Mouse (Mus musculus) neural tube, embryonic 13.5 days (tissue): Measurements from ENCODE around the gene Gm8127. TPM values are rescaled to one million over a fixed set of nuclear protein-coding genes. Genes with fewer than 3 reads are reported as not detected.
"Not testable (repeated sequence)": the region's sequence is repeated elsewhere in the genome, so short reads cannot be mapped to it uniquely, and the experiment has no call there.

Experiments used
- ATAC-seq: fragments of 200-750 bp; cut with Nextera tagmentation; 2 replicates; pipeline ENCODE4 v1.8.0; 2017; ENCODE audit warnings: low read depth, mild to moderate bottlenecking, moderate TSS enrichment, moderate library complexity
- H3K27ac ChIP-seq: fragments of 300-500 bp; sonication (generic); replicated peaks from 2 replicates; pipeline ENCODE4 v1.5.1; 2015; ENCODE audit warnings: moderate library complexity, mild to moderate bottlenecking, inconsistent platforms
- H3K27me3 ChIP-seq: fragments of 300-500 bp; sonication (generic); 2 replicates; pipeline ENCODE4 v1.6.1; 2015; ENCODE audit warnings: mild to moderate bottlenecking, inconsistent platforms
- H3K36me3 ChIP-seq: fragments of 300-500 bp; sonication (generic); 2 replicates; pipeline ENCODE4 v1.6.1; 2015; ENCODE audit warnings: mild to moderate bottlenecking, inconsistent platforms
- H3K4me1 ChIP-seq: fragments of 300-500 bp; sonication (generic); replicated peaks from 2 replicates; pipeline ENCODE4 v1.6.1; 2015; ENCODE audit warnings: inconsistent platforms
- H3K4me2 ChIP-seq: fragments of 300-500 bp; sonication (generic); 2 replicates; pipeline ENCODE4 v1.6.1; 2015; ENCODE audit warnings: inconsistent platforms, mild to moderate bottlenecking, moderate library complexity
- H3K4me3 ChIP-seq: fragments of 300-500 bp; sonication (generic); 2 replicates; pipeline ENCODE4 v1.5.1; 2015; ENCODE audit warnings: mild to moderate bottlenecking, inconsistent platforms
- H3K9ac ChIP-seq: fragments of 300-500 bp; sonication (generic); 2 replicates; pipeline ENCODE4 v1.6.1; 2015; ENCODE audit warnings: moderate library complexity, mild to moderate bottlenecking, inconsistent platforms
- H3K9me3 ChIP-seq: fragments of 300-500 bp; sonication (generic); 2 replicates; pipeline ENCODE4 v1.6.1; 2016; ENCODE audit warnings: inconsistent platforms
- WGBS: fragments of 180-500 bp; shearing (Covaris S2); methylation state at CpG from one replicate; pipeline ENCODE4 v1.1.7; 2015; 5-methylcytosine and 5-hydroxymethylcytosine counted together
- polyA plus RNA-seq: library from polyadenylated mRNA; unstranded; fragments of >200 nt; fragmentation: Nextera tagmentation; extraction: Ambion mirVana; gene quantifications from 2 replicates; pipeline ENCODE4 v1.2.1, GENCODE M21; 2015

Gene Gm8127
- not detected in 2 replicates for polyA plus RNA-seq

GRCm38 (mm10) chr14:43293503-43293902, at the start of gene Gm8127:
Gene Gm8127, minus strand, starts transcription at chr14:43293832.
- not testable (repeated sequence) for ATAC-seq, H3K27me3 ChIP-seq, H3K4me2 ChIP-seq, H3K4me1 ChIP-seq, H3K9me3 ChIP-seq, H3K27ac ChIP-seq, H3K36me3 ChIP-seq, H3K9ac ChIP-seq, H3K4me3 ChIP-seq
- 83% methylated on average over 3 of the region's 3 CpGs for WGBS

DNA sequence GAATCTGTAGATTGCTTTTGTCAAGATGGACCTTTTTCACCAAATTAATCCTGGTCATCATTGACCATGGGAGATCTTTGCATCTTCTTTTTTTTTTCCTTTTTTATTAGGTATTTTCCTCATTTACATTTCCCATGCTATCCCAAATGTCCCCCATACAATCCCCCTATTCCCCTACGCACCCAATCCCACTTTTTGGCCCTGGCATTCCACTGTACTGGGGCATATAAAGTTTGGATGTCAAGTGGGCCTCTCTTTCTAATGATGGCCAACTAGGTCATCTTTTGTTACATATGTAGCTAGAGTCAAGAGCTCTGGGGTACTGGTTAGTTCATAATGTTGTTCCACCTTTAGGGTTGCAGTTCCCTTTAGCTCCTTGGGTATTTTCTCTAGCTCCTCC, 44.0 kb upstream of the Gm8127 start:
- not testable (repeated sequence) for H3K9ac ChIP-seq, H3K27ac ChIP-seq, H3K4me1 ChIP-seq, H3K36me3 ChIP-seq, H3K4me3 ChIP-seq, H3K9me3 ChIP-seq, H3K4me2 ChIP-seq, H3K27me3 ChIP-seq, ATAC-seq
- WGBS: 58% methylated on average over 1 of the region's 1 CpGs

- WGBS: 90% methylated on average over 11 of the region's 11 CpGs
- H3K27ac ChIP-seq, H3K9ac ChIP-seq, H3K27me3 ChIP-seq, H3K4me2 ChIP-seq, H3K4me1 ChIP-seq, H3K4me3 ChIP-seq, H3K36me3 ChIP-seq, ATAC-seq, H3K9me3 ChIP-seq: not testable (repeated sequence)
These were observed 37.8 kb upstream of the Gm8127 start for GRCm38 (mm10) chr14:43331362-43331880.

DNA sequence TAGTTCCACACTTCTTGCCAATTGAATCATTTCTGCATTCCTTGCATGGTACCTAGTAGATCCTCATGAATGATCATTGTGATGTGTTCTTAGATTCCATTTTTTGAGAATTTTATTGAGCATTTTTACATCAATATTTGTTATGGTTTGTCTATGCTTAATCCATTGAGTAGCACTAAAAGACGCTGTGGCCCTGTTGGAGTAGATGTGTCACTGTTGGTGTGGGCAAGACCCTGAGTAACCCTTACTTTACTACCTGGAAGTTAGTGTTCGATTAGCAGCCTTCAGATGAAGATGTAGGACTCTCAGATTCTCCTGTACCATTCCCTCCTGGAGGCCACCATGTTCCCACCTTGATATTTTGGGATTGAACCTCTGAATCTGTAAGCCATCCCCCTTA, 35.0 kb upstream of the Gm8127 start:
- 79% methylated on average over 2 of the region's 2 CpGs for WGBS
- H3K27ac ChIP-seq, ATAC-seq: not testable (repeated sequence)

GRCm38 (mm10) chr14:43319516-43319915, 25.9 kb upstream of the Gm8127 start:
- H3K27me3 ChIP-seq, ATAC-seq: not testable (repeated sequence)

More for the DNA sequence above, 35.0 kb upstream of the Gm8127 start:
- H3K4me2 ChIP-seq, H3K27me3 ChIP-seq, H3K36me3 ChIP-seq, H3K9me3 ChIP-seq, H3K9ac ChIP-seq, H3K4me1 ChIP-seq, H3K4me3 ChIP-seq: not testable (repeated sequence)

GRCm38 (mm10) chr14:43278681-43279080, 15.0 kb downstream of the Gm8127 start:
- not testable (repeated sequence) for H3K9me3 ChIP-seq, H3K4me1 ChIP-seq, H3K9ac ChIP-seq, H3K4me3 ChIP-seq, H3K27ac ChIP-seq, H3K36me3 ChIP-seq, H3K27me3 ChIP-seq, ATAC-seq, H3K4me2 ChIP-seq
- 87% methylated on average over 3 of the region's 3 CpGs for WGBS

More at GRCm38 (mm10) chr14:43319516-43319915, 25.9 kb upstream of the Gm8127 start:
- not testable (repeated sequence) for H3K4me3 ChIP-seq, H3K9me3 ChIP-seq, H3K36me3 ChIP-seq, H3K27ac ChIP-seq, H3K4me2 ChIP-seq, H3K9ac ChIP-seq, H3K4me1 ChIP-seq

- not testable (repeated sequence) for H3K27ac ChIP-seq, H3K9me3 ChIP-seq, H3K9ac ChIP-seq, H3K27me3 ChIP-seq, H3K4me3 ChIP-seq, ATAC-seq, H3K4me1 ChIP-seq, H3K4me2 ChIP-seq, H3K36me3 ChIP-seq
- WGBS: 71% methylated on average over 4 of the region's 4 CpGs
These were observed 15.5 kb downstream of the Gm8127 start for GRCm38 (mm10) chr14:43278146-43278545.

GRCm38 (mm10) chr14:43277468-43277867, 16.2 kb downstream of the Gm8127 start:
- not testable (repeated sequence) for H3K4me1 ChIP-seq, H3K4me3 ChIP-seq, H3K27me3 ChIP-seq, H3K4me2 ChIP-seq, H3K9me3 ChIP-seq, H3K36me3 ChIP-seq, H3K9ac ChIP-seq, H3K27ac ChIP-seq, ATAC-seq
- WGBS: 78% methylated on average over 2 of the region's 2 CpGs

DNA sequence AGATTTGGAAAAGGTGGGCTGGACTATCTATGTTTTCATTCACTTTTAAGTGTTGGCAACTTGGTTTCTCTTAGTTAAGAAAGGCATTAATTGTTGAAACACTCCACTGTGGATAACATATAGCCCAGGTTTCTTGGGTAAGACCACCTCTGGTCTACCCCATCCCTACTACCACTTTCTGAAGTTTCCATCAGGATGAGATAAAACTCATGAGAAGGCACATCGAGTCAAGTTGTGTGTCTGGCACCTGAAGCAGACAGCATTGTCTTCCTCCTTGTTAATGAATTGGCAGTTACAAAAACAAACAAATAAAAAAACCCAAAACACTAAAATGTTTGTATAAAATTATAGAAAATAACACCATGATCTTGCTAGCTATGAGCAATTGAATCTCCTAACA, 17.9 kb downstream of the Gm8127 start:
- H3K36me3 ChIP-seq, H3K27ac ChIP-seq, H3K4me1 ChIP-seq, H3K9me3 ChIP-seq, H3K9ac ChIP-seq, ATAC-seq, H3K4me2 ChIP-seq, H3K27me3 ChIP-seq, H3K4me3 ChIP-seq: not testable (repeated sequence)
- WGBS: 85% methylated on average over 1 of the region's 1 CpGs

DNA sequence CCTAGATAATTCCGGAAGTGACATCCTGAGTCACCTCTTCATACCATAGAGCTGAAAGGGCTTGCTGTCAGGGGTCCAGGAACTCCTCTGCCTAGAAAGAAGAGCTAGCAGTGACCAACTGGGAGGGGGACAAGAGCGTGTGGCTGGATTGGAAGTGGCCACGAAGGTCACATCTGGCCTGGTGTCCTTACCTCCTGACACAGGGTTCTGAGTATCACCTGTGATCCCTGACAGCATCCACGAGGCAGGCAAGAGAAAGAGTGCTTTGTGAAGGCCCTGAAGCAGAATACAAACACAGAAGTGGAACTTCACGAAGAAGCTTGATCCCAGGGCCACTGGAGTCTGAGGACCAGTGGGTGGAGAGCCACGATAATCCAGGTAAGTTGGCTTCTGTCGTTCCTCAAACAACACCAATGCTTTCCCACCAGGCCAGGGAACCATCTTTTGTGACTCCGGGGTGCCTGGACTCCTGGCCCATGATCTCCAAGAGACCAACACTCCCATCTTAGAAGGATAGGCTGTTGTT, 18.6 kb downstream of the Gm8127 start, which contains the start of gene Gm9732:
Gene Gm9732, plus strand, starts transcription at position 51 of the 526 bp plus-strand sequence.
- not testable (repeated sequence) for H3K27ac ChIP-seq, H3K9ac ChIP-seq, ATAC-seq, H3K27me3 ChIP-seq, H3K4me1 ChIP-seq, H3K4me2 ChIP-seq, H3K9me3 ChIP-seq, H3K4me3 ChIP-seq, H3K36me3 ChIP-seq
- 85% methylated on average over 8 of the region's 8 CpGs for WGBS

GRCm38 (mm10) chr14:43273161-43273560, 20.5 kb downstream of the Gm8127 start:
- H3K4me2 ChIP-seq, H3K36me3 ChIP-seq, H3K4me1 ChIP-seq, H3K27ac ChIP-seq, H3K4me3 ChIP-seq, ATAC-seq, H3K9ac ChIP-seq, H3K27me3 ChIP-seq, H3K9me3 ChIP-seq: not testable (repeated sequence)
- WGBS: 88% methylated on average over 1 of the region's 1 CpGs

GRCm38 (mm10) chr14:43269211-43269610, 24.4 kb downstream of the Gm8127 start:
- not testable (repeated sequence) for H3K27me3 ChIP-seq, H3K9ac ChIP-seq, ATAC-seq, H3K36me3 ChIP-seq, H3K27ac ChIP-seq, H3K4me2 ChIP-seq, H3K4me3 ChIP-seq, H3K9me3 ChIP-seq, H3K4me1 ChIP-seq
- 80% methylated on average over 3 of the region's 3 CpGs for WGBS

DNA sequence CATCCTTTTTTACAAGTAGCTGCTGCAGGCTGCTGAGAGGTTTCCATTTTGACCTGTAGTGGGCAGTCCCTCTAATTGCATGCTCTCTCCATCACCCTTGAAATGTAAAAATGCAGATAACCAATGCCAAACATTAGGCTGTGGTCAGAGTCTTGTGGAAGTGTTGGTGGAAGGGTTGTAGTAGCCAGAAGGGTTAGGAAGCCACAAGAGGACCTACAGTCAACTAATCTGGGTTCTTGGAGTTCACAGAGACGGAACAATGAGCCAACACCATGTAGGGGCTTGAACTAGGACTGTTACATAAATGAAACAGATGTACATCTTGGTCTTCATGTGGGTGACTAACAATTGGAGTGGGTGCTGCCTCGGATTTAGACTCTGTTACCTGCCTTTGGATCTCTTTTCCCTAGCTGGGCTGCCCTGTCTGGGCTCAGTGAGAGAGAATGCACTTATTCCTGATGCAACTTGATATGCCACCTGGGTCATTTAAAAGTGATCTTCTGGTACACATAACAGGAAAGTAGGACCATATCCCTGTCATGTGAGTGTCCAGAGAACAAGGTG, 25.0 kb downstream of the Gm8127 start:
- not testable (repeated sequence) for ATAC-seq, H3K4me2 ChIP-seq, H3K9me3 ChIP-seq, H3K27ac ChIP-seq, H3K27me3 ChIP-seq, H3K4me1 ChIP-seq, H3K9ac ChIP-seq, H3K36me3 ChIP-seq, H3K4me3 ChIP-seq
- WGBS: 45% methylated on average over 2 of the region's 2 CpGs
